Mouse (Mus musculus) stomach, embryonic 14.5 days (tissue): ENCODE results near the gene St7. TPM values are rescaled to one million over a fixed set of nuclear protein-coding genes. Genes with fewer than 3 reads are reported as not detected.

ENCODE experiments used
- ATAC-seq: fragments of 200-750 bp; cut with Nextera tagmentation; 2 replicates; pipeline ENCODE4 v1.8.0; 2017; ENCODE audit warnings: low read depth, moderate TSS enrichment; ENCODE audit not compliant: insufficient number of reproducible peaks, insufficient read depth, low FRiP score
- H3K27ac ChIP-seq: fragments of 300-500 bp; sonication (generic); 2 replicates; pipeline ENCODE4 v1.5.1; 2014; ENCODE audit warnings: mild to moderate bottlenecking, low read length, moderate library complexity, mixed read lengths
- H3K27me3 ChIP-seq: fragments of 300-500 bp; sonication (generic); 2 replicates; pipeline ENCODE4 v1.6.1; 2014; ENCODE audit warnings: low read length, control low read depth, mixed read lengths; ENCODE audit not compliant: control insufficient read depth, insufficient read depth
- H3K36me3 ChIP-seq: fragments of 300-500 bp; sonication (generic); 2 replicates; pipeline ENCODE4 v1.6.1; 2014; ENCODE audit warnings: mild to moderate bottlenecking, control low read depth, low read length, moderate library complexity, mixed read lengths; ENCODE audit not compliant: control insufficient read depth, insufficient read depth
- H3K4me1 ChIP-seq: fragments of 300-500 bp; sonication (generic); 2 replicates; pipeline ENCODE4 v1.6.1; 2014; ENCODE audit warnings: low read length, control low read depth, mixed read lengths; ENCODE audit not compliant: control insufficient read depth, insufficient read depth
- H3K4me2 ChIP-seq: fragments of 300-500 bp; sonication (generic); replicated peaks from 2 replicates; pipeline ENCODE4 v1.6.1; 2014; ENCODE audit warnings: low read depth, low read length, control low read depth
- H3K4me3 ChIP-seq: fragments of 300-500 bp; sonication (generic); 2 replicates; pipeline ENCODE4 v1.5.1; 2014; ENCODE audit warnings: low read depth, low read length, control low read depth
- H3K9ac ChIP-seq: fragments of 300-500 bp; sonication (generic); replicated peaks from 2 replicates; pipeline ENCODE4 v1.6.1; 2014; ENCODE audit warnings: low read depth, mild to moderate bottlenecking, control low read depth, low read length, moderate library complexity, mixed read lengths
- H3K9me3 ChIP-seq: fragments of 300-500 bp; sonication (generic); 2 replicates; pipeline ENCODE4 v1.6.1; 2016; ENCODE audit warnings: low read depth, low read length, control low read depth; ENCODE audit not compliant: control insufficient read depth
- WGBS: fragments of 180-500 bp; shearing (Covaris S2); extraction: QIAGEN DNeasy Blood & Tissue Kit; methylation state at CpG from one replicate; pipeline ENCODE4 v1.1.7; 2014; 5-methylcytosine and 5-hydroxymethylcytosine counted together
- polyA plus RNA-seq: library from polyadenylated mRNA; unstranded; fragments of >200 nt; fragmentation: Nextera tagmentation; extraction: Ambion mirVana; gene quantifications from 2 replicates; pipeline ENCODE4 v1.2.1, GENCODE M21; 2014

St7 gene
- polyA plus RNA-seq, 1 experiment from 2014 or later, result 29.9 TPM

DNA sequence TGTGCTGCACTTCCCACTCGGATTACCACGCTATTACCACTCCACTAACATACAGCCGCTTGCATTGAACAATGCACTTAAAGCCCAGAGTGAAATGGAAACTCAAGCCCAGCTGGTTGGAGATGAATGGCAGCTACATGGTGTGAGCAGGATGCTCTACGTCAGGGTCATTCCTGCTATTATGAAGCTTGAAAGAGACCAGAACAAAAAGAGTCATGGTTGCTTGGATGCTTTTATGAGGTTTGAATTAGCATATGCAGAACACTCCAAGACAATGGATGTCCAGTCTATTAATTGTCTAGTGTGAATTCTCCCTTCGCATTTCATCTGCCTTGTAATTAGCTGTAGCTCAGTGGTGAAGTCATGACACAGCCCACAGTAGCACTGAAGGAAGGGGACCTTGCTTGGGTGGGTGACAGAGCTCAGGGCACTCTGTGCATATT lies 104.6 kb downstream of the St7 start:
- 88% methylated on average over 5 of the region's 5 CpGs for WGBS
- no peak overlapping the region for H3K9ac ChIP-seq
- no peak overlapping the region for H3K27ac ChIP-seq
- H3K4me1 ChIP-seq, result no peaks in the 10 kb centered on the region
- ATAC-seq, result no peak
- no peak overlapping the region for H3K4me3 ChIP-seq
- H3K4me2 ChIP-seq, result no peak overlapping the region
- H3K9me3 ChIP-seq, result no peaks in the 10 kb centered on the region
- no peaks in the 10 kb centered on the region for H3K36me3 ChIP-seq
- H3K27me3 ChIP-seq, result no peaks in the 10 kb centered on the region

GRCm38 (mm10) chr6:17800694-17801093 lies 108.0 kb downstream of the St7 start:
- Histone ChIP-seq H3K27me3 (no peaks in the 10 kb centered on the region), H3K9me3 (no peaks in the 10 kb centered on the region), H3K4me1 (no peaks in the 10 kb centered on the region), H3K36me3 (no peaks in the 10 kb centered on the region), H3K27ac (no peak overlapping the region), H3K9ac (no peak overlapping the region), H3K4me2 (no peak overlapping the region), H3K4me3 (no peak overlapping the region)
- no peak for ATAC-seq
- WGBS, result 86% methylated on average over 5 of the region's 5 CpGs

DNA sequence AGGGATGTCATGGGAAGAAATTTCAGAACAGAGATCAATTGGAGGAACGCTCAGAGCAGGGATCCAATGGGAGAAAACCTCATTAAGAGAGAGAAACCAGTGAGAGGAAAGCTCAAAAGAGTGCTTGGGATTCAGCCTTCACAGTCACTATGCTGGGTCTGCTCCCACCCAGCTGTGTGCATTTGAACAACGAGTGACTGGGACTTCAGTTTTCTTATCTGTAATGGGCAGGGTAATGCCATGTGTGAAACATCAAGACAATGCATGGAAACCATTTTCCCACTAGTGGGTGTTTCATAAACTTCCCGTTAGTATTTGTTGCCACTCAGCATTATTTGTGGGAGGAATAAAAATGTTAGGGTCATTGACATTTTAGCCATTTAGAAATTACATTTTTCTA lies 111.7 kb downstream of the St7 start:
- no peak overlapping the region for H3K4me3 ChIP-seq
- no peak for ATAC-seq
- H3K4me1 ChIP-seq, result no peaks in the 10 kb centered on the region
- no peaks in the 10 kb centered on the region for H3K9me3 ChIP-seq
- H3K36me3 ChIP-seq, result no peaks in the 10 kb centered on the region
- H3K9ac ChIP-seq, result no peak overlapping the region
- WGBS, result 71% methylated on average over 3 of the region's 3 CpGs
- no peaks in the 10 kb centered on the region for H3K27me3 ChIP-seq
- H3K27ac ChIP-seq, result no peak overlapping the region
- no peak overlapping the region for H3K4me2 ChIP-seq

DNA sequence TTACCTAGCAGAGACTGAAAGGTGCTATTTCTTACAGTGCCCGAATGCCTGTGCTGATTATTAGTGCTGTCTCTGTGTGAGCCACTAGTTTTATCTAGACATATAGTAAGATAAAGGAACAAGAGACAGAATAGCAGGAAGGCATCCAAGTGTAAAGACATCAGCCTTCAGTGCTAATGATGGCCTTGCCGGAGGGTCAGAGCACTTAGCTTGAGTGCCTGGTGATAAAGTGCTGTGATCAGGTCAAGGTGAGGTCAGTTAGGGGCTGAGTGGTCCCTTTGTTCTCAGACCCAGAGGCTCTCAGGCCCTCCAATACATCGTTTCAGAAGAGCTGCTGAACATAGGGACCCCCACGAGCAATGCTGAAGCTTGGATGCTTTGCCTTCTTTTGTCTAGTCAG lies 113.8 kb downstream of the St7 start:
- no peak for ATAC-seq
- Histone ChIP-seq H3K27ac (no peak overlapping the region), H3K9ac (no peak overlapping the region), H3K4me2 (no peak overlapping the region), H3K4me1 (no peaks in the 10 kb centered on the region), H3K9me3 (no peaks in the 10 kb centered on the region), H3K4me3 (no peak overlapping the region), H3K36me3 (no peaks in the 10 kb centered on the region), H3K27me3 (no peaks in the 10 kb centered on the region)
- WGBS, result 19% methylated on average over 4 of the region's 4 CpGs

DNA sequence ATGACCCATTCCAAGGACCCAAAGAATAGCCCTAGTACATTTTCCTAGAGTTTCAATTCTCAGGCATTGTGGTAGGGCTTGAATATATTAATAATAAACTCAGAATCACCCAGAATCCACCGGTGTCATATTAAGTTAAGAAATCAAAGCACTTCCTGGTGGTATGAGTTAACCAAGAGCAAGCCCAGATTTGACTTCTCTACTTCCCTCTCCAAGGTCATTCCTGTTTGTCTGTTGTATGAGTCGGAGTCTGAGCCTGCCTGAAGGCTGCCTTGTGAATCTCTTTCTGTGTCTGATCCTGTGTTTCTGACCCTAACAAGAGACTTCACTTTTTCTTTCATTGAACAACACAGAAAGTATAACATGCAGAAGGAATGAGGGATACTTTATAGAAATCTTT lies 118.3 kb downstream of the St7 start:
- WGBS, result 72% methylated on average over 2 of the region's 2 CpGs
- no peaks in the 10 kb centered on the region for H3K27me3 ChIP-seq
- no peak overlapping the region for H3K27ac ChIP-seq
- no peaks in the 10 kb centered on the region for H3K36me3 ChIP-seq
- no peak overlapping the region for H3K9ac ChIP-seq
- no peak overlapping the region for H3K4me3 ChIP-seq
- ATAC-seq, result no peak
- no peak overlapping the region for H3K4me2 ChIP-seq
- no peaks in the 10 kb centered on the region for H3K9me3 ChIP-seq
- H3K4me1 ChIP-seq, result no peaks in the 10 kb centered on the region

GRCm38 (mm10) chr6:17811531-17811930 lies 118.8 kb downstream of the St7 start:
- no peaks in the 10 kb centered on the region for H3K27me3 ChIP-seq
- H3K4me2 ChIP-seq, result no peak overlapping the region
- ATAC-seq, result no peak
- H3K9me3 ChIP-seq, result no peaks in the 10 kb centered on the region
- H3K36me3 ChIP-seq, result no peaks in the 10 kb centered on the region
- H3K27ac ChIP-seq, result no peak overlapping the region
- H3K4me1 ChIP-seq, result peaks cover under 1% of the 10 kb centered on the region; the same call in 1 of the 2 replicates
- H3K4me3 ChIP-seq, result no peak overlapping the region
- H3K9ac ChIP-seq, result no peak overlapping the region

GRCm38 (mm10) chr6:17814074-17814649 lies 121.4 kb downstream of the St7 start:
- no peaks in the 10 kb centered on the region for H3K27me3 ChIP-seq
- WGBS, result 35% methylated on average over 2 of the region's 2 CpGs

DNA sequence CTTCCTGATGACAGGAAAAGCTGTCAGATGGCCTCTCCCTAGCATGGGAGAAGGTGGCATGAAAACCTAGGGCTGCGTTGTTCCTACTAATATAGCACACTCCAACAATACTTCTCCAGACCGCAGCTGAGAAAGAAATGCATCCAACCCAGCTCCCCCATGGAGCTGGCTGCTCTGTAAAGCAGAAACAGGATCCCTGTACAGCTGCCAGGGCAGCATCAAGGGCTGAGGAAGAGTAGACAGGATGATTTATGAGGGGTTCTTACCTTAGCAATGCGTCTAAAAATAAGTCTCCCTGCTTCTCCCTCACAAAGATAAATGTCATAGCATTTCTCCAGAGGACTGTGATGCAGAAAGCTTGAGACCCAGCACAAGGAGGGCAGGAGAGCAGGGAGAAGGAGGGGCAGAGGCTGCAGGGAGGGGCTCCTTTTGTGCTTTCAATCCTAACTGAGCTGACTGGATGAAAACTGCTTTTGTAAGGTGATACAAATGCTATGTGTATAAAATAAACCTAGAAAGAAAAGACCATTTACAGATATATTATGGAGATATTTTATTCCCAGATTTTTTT lies 124.2 kb downstream of the St7 start:
- ATAC-seq, result peak; percentile 69; the same call in 1 of the 2 replicates
- no peak overlapping the region for H3K4me2 ChIP-seq
- 13% methylated on average over 3 of the region's 3 CpGs for WGBS
- H3K27me3 ChIP-seq, result no peaks in the 10 kb centered on the region
- H3K36me3 ChIP-seq, result no peaks in the 10 kb centered on the region
- H3K9ac ChIP-seq, result no peak overlapping the region
- no peaks in the 10 kb centered on the region for H3K9me3 ChIP-seq
- no peak overlapping the region for H3K4me3 ChIP-seq
- peak overlapping the region; percentile 16; the same call in 1 of the 2 replicates for H3K27ac ChIP-seq
- H3K4me1 ChIP-seq, result peaks cover 6% of the 10 kb centered on the region

More at GRCm38 (mm10) chr6:17814074-17814649, 121.4 kb downstream of the St7 start:
- H3K27ac ChIP-seq, result no peak overlapping the region
- no peak overlapping the region for H3K4me3 ChIP-seq
- H3K4me2 ChIP-seq, result no peak overlapping the region
- no peak for ATAC-seq
- H3K9ac ChIP-seq, result no peak overlapping the region
- no peaks in the 10 kb centered on the region for H3K36me3 ChIP-seq
- H3K9me3 ChIP-seq, result no peaks in the 10 kb centered on the region
- peaks cover 6% of the 10 kb centered on the region for H3K4me1 ChIP-seq

DNA sequence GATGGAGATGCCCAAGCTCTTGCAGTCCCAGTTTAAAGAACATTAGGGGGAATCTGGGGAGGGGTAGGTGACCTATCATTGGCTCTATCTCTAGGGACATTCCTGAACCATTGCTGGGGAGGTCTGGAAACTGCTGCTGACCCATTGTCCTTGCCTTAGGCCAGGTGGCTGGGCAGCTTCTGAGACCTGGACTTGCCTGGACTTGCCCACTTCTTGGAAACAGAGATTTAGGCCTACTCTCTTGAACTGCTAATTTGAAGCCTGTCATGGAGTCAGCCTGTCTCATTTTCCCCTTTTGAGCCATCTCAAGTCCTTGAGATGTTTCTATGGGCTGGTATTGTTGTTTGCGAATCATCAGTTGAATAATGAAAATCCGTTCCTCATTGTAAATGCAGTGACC lies 130.9 kb downstream of the St7 start:
- H3K4me3 ChIP-seq, result no peak overlapping the region
- no peaks in the 10 kb centered on the region for H3K36me3 ChIP-seq
- 98% methylated on average over 2 of the region's 2 CpGs for WGBS
- H3K9me3 ChIP-seq, result no peaks in the 10 kb centered on the region
- no peak for ATAC-seq
- no peak overlapping the region for H3K4me2 ChIP-seq
- H3K4me1 ChIP-seq, result no peaks in the 10 kb centered on the region
- H3K27me3 ChIP-seq, result no peaks in the 10 kb centered on the region
- H3K9ac ChIP-seq, result no peak overlapping the region
- no peak overlapping the region for H3K27ac ChIP-seq
